Mouse (Mus musculus) midbrain, postnatal 0 days (tissue): ENCODE results near the gene Gstm2. TPM values are rescaled to one million over a fixed set of nuclear protein-coding genes. Genes with fewer than 3 reads are reported as not detected.
A peak's percentile ranks its signal among the peaks of the same experiment; 100 is the strongest.
"Not testable (repeated sequence)": the region's sequence is repeated elsewhere in the genome, so short reads cannot be mapped to it uniquely, and the experiment has no call there.

Experiments
- ATAC-seq: fragments of 200-750 bp; cut with Nextera tagmentation; 2 replicates; pipeline ENCODE4 v1.8.0; 2017; ENCODE audit warnings: moderate number of reproducible peaks, mild to moderate bottlenecking, moderate TSS enrichment, moderate library complexity; ENCODE audit not compliant: low FRiP score
- DNase-seq: peaks from one replicate; pipeline ENCODE4 v3.0.0-alpha.2; 2015; ENCODE audit warnings: low spot score
- H3K27ac ChIP-seq: fragments of 300-500 bp; sonication (generic); 2 replicates; pipeline ENCODE4 v1.5.1; 2014; ENCODE audit warnings: low read depth, mild to moderate bottlenecking, low read length, mixed read lengths
- H3K27me3 ChIP-seq: fragments of 300-500 bp; sonication (generic); 2 replicates; pipeline ENCODE4 v1.6.1; 2014; ENCODE audit warnings: low read length, control low read depth, mixed read lengths; ENCODE audit not compliant: insufficient read depth
- H3K36me3 ChIP-seq: fragments of 300-500 bp; sonication (generic); 2 replicates; pipeline ENCODE4 v1.6.1; 2014; ENCODE audit warnings: low read length, control low read depth, mixed read lengths; ENCODE audit not compliant: insufficient read depth
- H3K4me1 ChIP-seq: fragments of 300-500 bp; sonication (generic); 2 replicates; pipeline ENCODE4 v1.6.1; 2014; ENCODE audit warnings: mild to moderate bottlenecking, control low read depth, antibody characterized with exemption, low read length, mixed read lengths; ENCODE audit not compliant: insufficient read depth
- H3K4me2 ChIP-seq: fragments of 300-500 bp; sonication (generic); 2 replicates; pipeline ENCODE4 v1.6.1; 2014; ENCODE audit warnings: low read depth, mild to moderate bottlenecking, low read length, mixed read lengths; ENCODE audit not compliant: poor library complexity, severe bottlenecking
- H3K4me3 ChIP-seq: fragments of 300-500 bp; sonication (generic); 2 replicates; pipeline ENCODE4 v1.5.1; 2014; ENCODE audit warnings: low read depth, mild to moderate bottlenecking, low read length, moderate library complexity
- H3K9ac ChIP-seq: fragments of 300-500 bp; sonication (generic); replicated peaks from 2 replicates; pipeline ENCODE4 v1.6.1; 2014; ENCODE audit warnings: mild to moderate bottlenecking, low read length, moderate library complexity, mixed read lengths; ENCODE audit not compliant: poor library complexity, severe bottlenecking
- H3K9me3 ChIP-seq: fragments of 300-500 bp; sonication (generic); 2 replicates; pipeline ENCODE4 v1.6.1; 2016; ENCODE audit warnings: low read length, control low read depth
- CTCF ChIP-seq: IDR thresholded peaks from 2 replicates; pipeline ENCODE4 v1.5.1; 2016; ENCODE audit warnings: antibody characterized with exemption, mild to moderate bottlenecking
- WGBS: fragments of 180-500 bp; shearing (Covaris S2); extraction: QIAGEN DNeasy Blood & Tissue Kit; methylation state at CpG from one replicate; pipeline ENCODE4 v1.1.7; 2014; 5-methylcytosine and 5-hydroxymethylcytosine counted together
- polyA plus RNA-seq: library from polyadenylated mRNA; unstranded; fragments of >200 nt; fragmentation: Nextera tagmentation; extraction: Ambion mirVana; gene quantifications from 2 replicates; pipeline ENCODE4 v1.2.1, GENCODE M21; 2015
- total RNA-seq: library from RNA; depleted of rRNA; stranded (reverse); fragments of >200 nt; gene quantifications from 2 replicates; pipeline ENCODE4 v1.2.3, GENCODE M21; 2014

Gstm2 gene
- total and polyA plus RNA-seq, 2 experiments from 2014 or later: 8.5 to 13.0 TPM

DNA sequence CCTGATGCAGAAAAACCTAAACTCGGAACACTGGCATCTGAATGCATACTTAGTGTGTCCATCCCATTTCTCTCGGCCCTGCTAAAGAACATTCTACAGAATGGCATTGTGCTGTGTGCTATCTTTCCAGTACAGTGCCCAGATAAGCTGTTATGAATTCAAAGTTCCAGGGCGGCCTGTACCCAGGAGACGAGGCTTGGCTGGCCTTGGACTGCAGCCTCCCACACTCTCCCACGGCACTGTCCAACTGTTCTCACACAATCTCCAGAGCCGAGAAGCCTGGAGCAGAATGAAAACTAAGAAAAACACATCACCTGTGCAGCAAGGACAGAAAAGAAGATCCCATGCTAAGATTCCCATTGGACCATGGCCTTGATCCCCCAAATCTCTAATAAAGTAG is 3.5 kb downstream of the Gstm2 start:
- Histone ChIP-seq H3K4me3 (no peak overlapping the region), H3K4me1 (no peaks in the 10 kb centered on the region), H3K36me3 (no peaks in the 10 kb centered on the region), H3K9ac (no peak overlapping the region), H3K4me2 (no peak overlapping the region), H3K27me3 (no peaks in the 10 kb centered on the region), H3K9me3 (no peaks in the 10 kb centered on the region), H3K27ac (no peak overlapping the region)
- TF ChIP-seq CTCF: no peak
- no peak for DNase-seq
- 76% methylated on average over 6 of the region's 6 CpGs for WGBS
- ATAC-seq: no peak

DNA sequence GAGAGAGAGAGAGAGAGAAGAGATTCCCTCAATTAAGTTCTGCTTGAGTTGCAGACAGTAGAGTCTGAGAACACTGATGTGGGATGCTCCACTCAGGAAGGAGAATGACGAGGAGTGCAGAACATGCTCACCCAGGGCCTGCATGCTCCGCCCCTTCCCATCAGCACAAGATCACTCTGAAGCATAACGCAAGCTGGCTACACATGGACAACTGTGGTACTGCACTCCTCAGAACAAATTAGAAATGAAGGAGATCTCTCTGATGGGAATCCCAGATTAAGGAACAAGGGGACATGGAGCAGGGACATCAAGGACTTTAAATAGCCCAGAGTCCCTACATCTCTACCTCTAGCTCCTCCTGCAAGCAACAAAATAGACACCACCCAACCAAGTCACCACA is 5.0 kb downstream of the Gstm2 start:
- WGBS: 57% methylated on average over 3 of the region's 3 CpGs
- no peak overlapping the region for H3K4me2 ChIP-seq
- no peaks in the 10 kb centered on the region for H3K9me3 ChIP-seq
- ATAC-seq (no peak), DNase-seq (no peak)
- no peaks in the 10 kb centered on the region for H3K36me3 ChIP-seq
- H3K4me1 ChIP-seq: no peaks in the 10 kb centered on the region
- H3K4me3 ChIP-seq: no peak overlapping the region
- TF ChIP-seq CTCF: peak; percentile 16
- no peak overlapping the region for H3K27ac ChIP-seq
- no peaks in the 10 kb centered on the region for H3K27me3 ChIP-seq
- no peak overlapping the region for H3K9ac ChIP-seq

DNA sequence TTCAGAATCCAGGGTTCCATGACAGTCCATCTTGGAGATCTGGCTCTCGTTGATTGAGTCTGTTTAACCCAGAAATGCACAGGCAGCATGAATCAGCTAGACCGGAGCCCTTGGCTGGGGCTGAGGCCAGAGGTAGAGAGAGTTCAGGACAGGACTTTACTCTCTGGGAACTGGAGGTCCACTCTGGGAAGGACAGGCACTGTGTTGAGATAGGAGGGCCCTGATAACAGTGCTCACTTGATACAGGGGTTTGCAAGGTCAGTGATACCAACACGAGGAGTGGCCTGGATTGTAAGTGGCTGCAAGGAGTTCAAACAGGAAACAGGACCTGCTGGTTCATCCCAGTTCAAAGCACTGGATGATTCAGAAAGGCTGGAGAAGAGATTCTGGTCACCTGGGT is 8.6 kb downstream of the Gstm2 start:
- Histone ChIP-seq H3K4me3 (no peak overlapping the region), H3K27ac (no peak overlapping the region), H3K4me1 (no peaks in the 10 kb centered on the region), H3K27me3 (no peaks in the 10 kb centered on the region), H3K36me3 (no peaks in the 10 kb centered on the region), H3K9me3 (no peaks in the 10 kb centered on the region), H3K4me2 (no peak overlapping the region), H3K9ac (no peak overlapping the region)
- DNase-seq (no peak), ATAC-seq (no peak)
- 81% methylated on average over 3 of the region's 3 CpGs for WGBS
- no peak for TF ChIP-seq CTCF

DNA sequence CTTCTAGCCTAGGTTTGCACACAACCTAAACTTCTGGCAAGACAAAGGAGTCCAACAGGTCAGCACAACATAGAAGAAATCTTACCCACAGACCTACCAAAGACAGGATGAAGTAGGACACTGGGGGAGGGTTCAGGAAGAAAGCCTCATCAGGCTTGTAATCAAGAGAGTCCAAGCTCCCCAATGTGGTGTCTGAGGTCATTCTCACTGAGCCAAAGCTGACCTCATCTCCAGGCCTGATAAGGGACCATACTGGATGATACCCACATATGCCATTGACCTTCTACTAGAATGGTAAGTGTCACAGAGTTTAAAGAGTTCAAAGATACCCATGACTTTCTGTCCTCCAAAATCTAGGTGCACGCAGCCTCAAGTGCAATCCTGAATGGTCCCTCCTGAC is 12.0 kb downstream of the Gstm2 start:
- Histone ChIP-seq H3K9ac (no peak overlapping the region), H3K4me2 (no peak overlapping the region), H3K4me1 (no peaks in the 10 kb centered on the region), H3K9me3 (no peaks in the 10 kb centered on the region), H3K27ac (no peak overlapping the region), H3K4me3 (no peak overlapping the region), H3K36me3 (no peaks in the 10 kb centered on the region), H3K27me3 (no peaks in the 10 kb centered on the region)
- no peak for TF ChIP-seq CTCF
- WGBS: 96% methylated on average over 1 of the region's 1 CpGs
- DNase-seq (no peak), ATAC-seq (no peak)

DNA sequence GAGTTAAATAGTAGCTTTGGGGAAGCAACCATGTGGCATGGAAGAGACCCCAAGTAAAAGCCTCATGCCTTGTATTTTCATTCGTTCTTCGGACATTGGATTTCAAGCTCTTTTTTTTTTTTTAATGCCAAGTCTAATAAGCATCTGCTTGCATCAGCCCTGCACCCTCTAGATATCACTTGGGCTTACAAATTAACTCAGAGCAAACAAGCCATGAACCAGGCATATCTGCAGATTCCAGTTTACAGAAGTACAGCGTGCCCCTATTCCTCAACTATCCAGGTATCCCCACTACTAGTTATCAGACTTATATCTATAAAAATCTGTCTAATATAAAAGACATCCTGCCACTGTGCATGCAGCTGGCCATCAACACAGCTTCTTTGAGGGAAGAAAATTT is 14.2 kb downstream of the Gstm2 start:
- Histone ChIP-seq H3K36me3 (no peaks in the 10 kb centered on the region), H3K4me2 (no peak overlapping the region), H3K4me3 (no peak overlapping the region), H3K27me3 (no peaks in the 10 kb centered on the region), H3K9me3 (no peaks in the 10 kb centered on the region), H3K4me1 (no peaks in the 10 kb centered on the region), H3K27ac (no peak overlapping the region), H3K9ac (no peak overlapping the region)
- ATAC-seq (no peak), DNase-seq (no peak)
- TF ChIP-seq CTCF: no peak
- 91% methylated on average over 3 of the region's 3 CpGs for WGBS

DNA sequence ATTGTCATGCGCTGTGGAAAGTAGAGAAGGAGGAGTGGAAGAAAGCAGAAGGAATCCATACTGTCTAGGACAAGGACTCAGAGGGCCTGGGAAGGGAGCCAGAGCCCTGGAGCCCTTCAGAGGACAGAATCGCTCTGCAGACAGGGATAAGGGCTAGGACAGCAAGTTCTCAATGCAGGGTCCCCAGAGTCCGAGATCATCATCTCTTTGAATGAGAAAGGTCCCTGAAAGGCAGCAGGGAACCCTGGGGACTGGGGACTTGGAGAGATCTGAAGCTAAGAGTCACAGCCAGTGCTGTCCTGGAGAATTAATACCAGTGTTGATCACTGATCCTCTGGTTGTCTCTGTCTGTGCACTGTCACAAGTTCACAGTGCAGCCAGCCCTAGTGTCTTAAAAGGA is 15.2 kb downstream of the Gstm2 start:
- H3K4me2 ChIP-seq, H3K9ac ChIP-seq, H3K36me3 ChIP-seq, H3K4me1 ChIP-seq, H3K27ac ChIP-seq, H3K4me3 ChIP-seq, ATAC-seq, DNase-seq, H3K9me3 ChIP-seq, H3K27me3 ChIP-seq: not testable (repeated sequence)
- 52% methylated on average over 3 of the region's 3 CpGs for WGBS
